Mouse (Mus musculus): ENCODE data around the gene Crybg3.
"Not testable (repeated sequence)": the region's sequence is repeated elsewhere in the genome, so short reads cannot be mapped to it uniquely, and the experiment has no call there.

DNA sequence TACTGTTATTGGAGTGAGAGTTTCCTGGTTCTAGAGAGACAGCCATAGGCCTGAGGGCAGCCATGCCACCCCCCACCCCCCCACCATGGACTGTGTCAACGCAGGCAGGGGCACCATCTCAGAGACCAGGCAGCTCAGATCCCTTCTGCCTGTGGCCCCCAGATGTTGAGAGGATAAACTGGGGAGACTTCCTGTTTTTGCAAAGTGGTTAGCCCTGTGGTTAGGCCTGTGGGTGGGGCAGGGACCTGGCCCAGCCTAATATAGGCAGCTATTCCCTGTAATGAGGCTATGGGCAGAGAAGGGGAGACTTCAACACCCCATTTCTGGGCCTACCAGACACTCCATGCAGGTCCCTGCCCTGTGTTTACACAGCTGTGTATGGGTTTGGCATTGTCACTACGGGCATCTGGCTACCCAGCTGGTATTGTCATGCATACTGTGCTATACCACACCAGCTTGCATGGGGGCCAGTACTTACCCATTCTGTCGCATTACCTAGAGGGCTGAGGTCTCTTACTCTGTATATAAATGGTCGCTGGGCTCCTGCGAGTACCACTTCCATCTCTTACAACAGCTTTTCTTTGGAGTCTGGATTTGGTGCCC lies 141.4 kb downstream of the Crybg3 start:
- TF ChIP-seq CTCF, EP300 (IDR thresholded peaks at IDR 0.05; ENCODE audit: low read depth): not testable (repeated sequence)

All from liver, embryonic 14.5 days (tissue).